Mouse (Mus musculus) megakaryocyte, embryonic 14.5 days (primary cell): ENCODE measurements at regions not wholly inside any gene's neighbourhood (a gene's known extent, or its start where the extent isn't known, plus 50 kb on each side); places are given as distances from the start of the nearest gene placed in this dataset.

Experiments
- FLI1 ChIP-seq: IDR thresholded peaks from 2 replicates; pipeline ENCODE4 v1.6.1; 2012; ENCODE audit warnings: low read length, inconsistent platforms, mixed read lengths
- GATA1 ChIP-seq: IDR thresholded peaks from 3 replicates; pipeline ENCODE4 v1.6.1; 2012; ENCODE audit warnings: mixed read lengths, low read length, inconsistent platforms, borderline replicate concordance

GRCm38 (mm10) chr6:51220778-51221177, 211.7 kb upstream of the Nfe2l3 start:
- no peak for TF ChIP-seq GATA1
- no peak for TF ChIP-seq FLI1
